Mouse (Mus musculus): ENCODE measurements at regions not wholly inside any gene's neighbourhood (a gene's known extent, or its start where the extent isn't known, plus 50 kb on each side); places are given as distances from the start of the nearest gene placed in this dataset.

DNA sequence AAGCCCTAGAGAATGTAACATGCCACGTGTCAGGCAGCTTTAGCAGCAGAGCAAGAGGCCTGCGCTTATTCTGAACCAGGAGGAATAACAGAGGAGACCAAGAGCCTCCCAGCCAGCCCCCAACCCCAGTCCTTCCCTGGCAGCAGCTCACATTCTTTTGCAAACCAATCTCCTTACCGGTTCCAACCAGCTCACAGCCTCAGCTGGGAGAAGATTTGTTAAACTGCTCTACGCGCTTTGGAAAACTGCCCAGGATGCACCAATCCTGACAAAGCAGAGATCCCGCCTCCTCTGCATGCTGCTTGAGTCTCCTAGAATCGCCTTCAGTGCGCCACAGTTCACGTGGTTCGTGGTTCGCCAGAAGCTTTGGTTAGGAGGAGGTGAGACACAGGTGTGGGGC lies 51.8 kb downstream of the Gm9376 start:
- no peaks in the 10 kb centered on the region for H3K27me3 ChIP-seq (replicated peaks)
- no peak overlapping the region for H3K9ac ChIP-seq (ENCODE audit: insufficient read depth, low read depth)
- in situ Hi-C loops (cut with MboI; ENCODE audit: low pct_ligation_motif_present, low pct_unique_long_range_greater_than_20kb, low sequenced_read_pairs) (loop anchor here (10.0 kb wide), 1 partner anchor 94 kb away; no protein-coding TSS in a partner anchor), dilution Hi-C loops (cut with MboI; ENCODE audit: extremely low pct_ligation_motif_present, extremely low pct_unique_long_range_greater_than_20kb, low sequenced_read_pairs) (no loop called here)
- no peak overlapping the region for H3K4me3 ChIP-seq (replicated peaks in 1 of 3; ENCODE audit: low read depth in 2 of 3, low read length in 2 of 3, poor library complexity in 1 of 3)
- DNase-seq (ENCODE audit: extremely low read depth), result no peak
- TF ChIP-seq BHLHE40 (IDR thresholded peaks at IDR 0.05; ENCODE audit: low read depth, low read length) (no peak), KAT2A (IDR thresholded peaks at IDR 0.05; ENCODE audit: insufficient replicate concordance, low read length) (no peak), MAX (IDR thresholded peaks at IDR 0.05; ENCODE audit: low read length) (no peak), MXI1 (IDR thresholded peaks at IDR 0.05; ENCODE audit: low read depth, low read length) (no peak), MYC (IDR thresholded peaks at IDR 0.05; ENCODE audit: low read depth, low read length) (no peak), NRF1 (IDR thresholded peaks at IDR 0.05; ENCODE audit: low read depth, low read length) (no peak), GABPA (IDR thresholded peaks at IDR 0.05; ENCODE audit: insufficient replicate concordance, low read depth, low read length) (no peak), PAX5 (IDR thresholded peaks at IDR 0.05; ENCODE audit: low read length) (no peak), JUND (conservative IDR thresholded peaks at IDR 0.05; ENCODE audit: low read depth, low read length) (no peak)
- no peak overlapping the region for H3K4me2 ChIP-seq (ENCODE audit: insufficient read depth, low read depth, poor library complexity, severe bottlenecking)
- H3K79me2 ChIP-seq (replicated peaks; ENCODE audit: control insufficient read depth, extremely low read depth, insufficient read depth, poor library complexity, severe bottlenecking), result no peaks in the 10 kb centered on the region
- peaks cover 0 to 2% of the 10 kb centered on the region in 2 experiments; a peak in 1 of 4 replicates for H3K4me1 ChIP-seq (ENCODE audit: control insufficient read depth in 1 of 2, insufficient read depth in 2 of 2)
- H3K36me3 ChIP-seq (replicated peaks in 1 of 2; ENCODE audit: control insufficient read depth in 1 of 2, insufficient read depth in 1 of 2, low read length in 1 of 2), result no peaks in the 10 kb centered on the region
- no peaks in the 10 kb centered on the region for H3K9me3 ChIP-seq (replicated peaks; ENCODE audit: low read length)
- H3K27ac ChIP-seq (ENCODE audit: insufficient read depth, low read depth), result no peak overlapping the region

GRCm38 (mm10) chr14:118320101-118320500 lies 53.3 kb downstream of the Gm9376 start:
- Histone ChIP-seq H3K36me3 (replicated peaks in 1 of 2; ENCODE audit: control insufficient read depth in 1 of 2, insufficient read depth in 1 of 2, low read length in 1 of 2) (no peaks in the 10 kb centered on the region), H3K4me2 (ENCODE audit: insufficient read depth, low read depth, poor library complexity, severe bottlenecking) (no peak overlapping the region), H3K27me3 (replicated peaks) (no peaks in the 10 kb centered on the region), H3K9ac (ENCODE audit: insufficient read depth, low read depth) (no peak overlapping the region), H3K4me3 (replicated peaks in 1 of 3; ENCODE audit: low read depth in 2 of 3, low read length in 2 of 3, poor library complexity in 1 of 3) (no peak overlapping the region), H3K4me1 (ENCODE audit: control insufficient read depth in 1 of 2, insufficient read depth in 2 of 2) (peaks cover 0 to 2% of the 10 kb centered on the region in 2 experiments; a peak in 1 of 4 replicates), H3K9me3 (replicated peaks; ENCODE audit: low read length) (no peaks in the 10 kb centered on the region), H3K79me2 (replicated peaks; ENCODE audit: control insufficient read depth, extremely low read depth, insufficient read depth, poor library complexity, severe bottlenecking) (no peaks in the 10 kb centered on the region), H3K27ac (ENCODE audit: insufficient read depth, low read depth) (no peak overlapping the region)
- TF ChIP-seq TBP (conservative IDR thresholded peaks at IDR 0.05; ENCODE audit: low read depth, low read length) (no peak), KAT2A (IDR thresholded peaks at IDR 0.05; ENCODE audit: insufficient replicate concordance, low read length) (no peak), EP300 (IDR thresholded peaks at IDR 0.05; ENCODE audit: low read length) (no peak), ZKSCAN1 (IDR thresholded peaks at IDR 0.05; ENCODE audit: borderline replicate concordance, low read depth, low read length) (no peak)
- DNase-seq (ENCODE audit: extremely low read depth), result no peak
- dilution Hi-C loops (cut with MboI; ENCODE audit: extremely low pct_ligation_motif_present, extremely low pct_unique_long_range_greater_than_20kb, low sequenced_read_pairs), result no loop called here
- in situ Hi-C loops (cut with MboI; ENCODE audit: low pct_ligation_motif_present, low pct_unique_long_range_greater_than_20kb, low sequenced_read_pairs), result no loop called here

DNA sequence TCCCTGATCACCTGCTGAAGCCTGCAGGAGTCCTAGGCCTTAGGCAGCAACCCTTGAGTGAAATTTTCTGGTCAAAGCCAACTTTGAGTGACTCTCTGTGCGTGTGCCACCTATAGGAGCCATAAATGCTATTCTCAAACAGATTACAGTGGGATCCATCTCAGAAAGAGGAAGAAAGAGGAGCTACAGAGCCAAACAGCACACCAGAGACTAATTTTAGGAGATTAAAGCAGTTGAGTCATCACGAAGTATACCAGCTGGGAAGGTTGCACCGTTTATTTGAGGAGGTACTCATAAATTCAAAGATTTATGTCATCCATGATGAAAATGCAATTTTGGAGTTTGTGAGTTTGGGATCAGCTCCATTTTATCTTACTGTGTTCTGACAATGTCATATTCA lies 54.3 kb downstream of the Gm9376 start:
- no peaks in the 10 kb centered on the region for H3K36me3 ChIP-seq (replicated peaks in 1 of 2; ENCODE audit: control insufficient read depth in 1 of 2, insufficient read depth in 1 of 2, low read length in 1 of 2)
- H3K4me3 ChIP-seq (replicated peaks in 1 of 3; ENCODE audit: low read depth in 2 of 3, low read length in 2 of 3, poor library complexity in 1 of 3), result no peak overlapping the region
- H3K79me2 ChIP-seq (replicated peaks; ENCODE audit: control insufficient read depth, extremely low read depth, insufficient read depth, poor library complexity, severe bottlenecking), result no peaks in the 10 kb centered on the region
- no peak overlapping the region for H3K27ac ChIP-seq (ENCODE audit: insufficient read depth, low read depth)
- H3K4me2 ChIP-seq (ENCODE audit: insufficient read depth, low read depth, poor library complexity, severe bottlenecking), result no peak overlapping the region
- peaks cover 0 to 2% of the 10 kb centered on the region in 2 experiments; a peak in 1 of 4 replicates for H3K4me1 ChIP-seq (ENCODE audit: control insufficient read depth in 1 of 2, insufficient read depth in 2 of 2)
- in situ Hi-C loops (cut with MboI; ENCODE audit: low pct_ligation_motif_present, low pct_unique_long_range_greater_than_20kb, low sequenced_read_pairs) (no loop called here), dilution Hi-C loops (cut with MboI; ENCODE audit: extremely low pct_ligation_motif_present, extremely low pct_unique_long_range_greater_than_20kb, low sequenced_read_pairs) (no loop called here)
- no peaks in the 10 kb centered on the region for H3K27me3 ChIP-seq (replicated peaks)
- no peak for TF ChIP-seq E2F4 (IDR thresholded peaks at IDR 0.05; ENCODE audit: insufficient replicate concordance, low read depth, low read length)
- no peak for TF ChIP-seq JUND (conservative IDR thresholded peaks at IDR 0.05; ENCODE audit: low read depth, low read length)
- no peak for TF ChIP-seq ETS1 (conservative IDR thresholded peaks at IDR 0.05; ENCODE audit: low read depth, low read length)
- no peak for TF ChIP-seq POLR2AphosphoS2 (IDR thresholded peaks at IDR 0.05; ENCODE audit: low read depth, low read length)
- TF ChIP-seq BHLHE40 (IDR thresholded peaks at IDR 0.05; ENCODE audit: low read depth, low read length), result no peak
- no peak for TF ChIP-seq IRF4 (IDR thresholded peaks at IDR 0.05; ENCODE audit: low read depth, low read length)
- no peak for TF ChIP-seq EP300 (IDR thresholded peaks at IDR 0.05; ENCODE audit: low read length)
- no peak for TF ChIP-seq JUN (IDR thresholded peaks at IDR 0.05; ENCODE audit: insufficient read depth, low read depth, low read length)
- TF ChIP-seq SMC3 (IDR thresholded peaks at IDR 0.05; ENCODE audit: low read depth, low read length), result no peak
- no peak for DNase-seq (ENCODE audit: extremely low read depth)
- H3K9me3 ChIP-seq (replicated peaks; ENCODE audit: low read length), result no peaks in the 10 kb centered on the region
- H3K9ac ChIP-seq (ENCODE audit: insufficient read depth, low read depth), result no peak overlapping the region
